Mouse (Mus musculus): ENCODE data around the gene Tmem259. TPM values are rescaled to one million over a fixed set of nuclear protein-coding genes. Genes with fewer than 3 reads are reported as not detected.
"Not testable (repeated sequence)": the region's sequence is repeated elsewhere in the genome, so short reads cannot be mapped to it uniquely, and the experiment has no call there.

Tmem259 gene
- polyA plus RNA-seq, 1 experiment from 2014 or later: 21.4 TPM

GRCm38 (mm10) chr10:79972831-79973230 is 11.3 kb downstream of the Tmem259 start:
- H3K9me3 ChIP-seq: no peaks in the 10 kb centered on the region
- H3K9ac ChIP-seq: no peak overlapping the region
- H3K4me1 ChIP-seq (replicated peaks): peaks cover 9% of the 10 kb centered on the region
- WGBS: 61% methylated on average over 14 of the region's 14 CpGs
- ATAC-seq (ENCODE audit: low read depth): no peak
- peaks cover 53% of the 10 kb centered on the region for H3K27me3 ChIP-seq
- no peak overlapping the region for H3K4me2 ChIP-seq
- H3K4me3 ChIP-seq: no peak overlapping the region
- no peak overlapping the region for H3K27ac ChIP-seq (replicated peaks)
- peaks cover 50% of the 10 kb centered on the region for H3K36me3 ChIP-seq

- Histone ChIP-seq H3K9me3 (no peaks in the 10 kb centered on the region), H3K4me1 (replicated peaks) (peaks cover 9% of the 10 kb centered on the region), H3K9ac (peak overlapping the region; percentile 58), H3K36me3 (peaks cover 50% of the 10 kb centered on the region), H3K27me3 (peaks cover 53% of the 10 kb centered on the region), H3K27ac (replicated peaks) (no peak overlapping the region), H3K4me3 (peak overlapping the region; percentile 31), H3K4me2 (peak overlapping the region; percentile 57)
- ATAC-seq (ENCODE audit: low read depth): no peak
- 3% methylated on average over 21 of the region's 21 CpGs for WGBS
Observed at GRCm38 (mm10) chr10:79971183-79971497, 13.0 kb downstream of the Tmem259 start.

- peaks cover 53% of the 10 kb centered on the region for H3K27me3 ChIP-seq
- peak within 1 kb of the TSS; percentile 31 for H3K4me3 ChIP-seq
- H3K4me2 ChIP-seq: peak within 1 kb of the TSS; percentile 57
- no peak for ATAC-seq (ENCODE audit: low read depth)
- peaks cover 50% of the 10 kb centered on the region for H3K36me3 ChIP-seq
- peaks cover 9% of the 10 kb centered on the region for H3K4me1 ChIP-seq (replicated peaks)
- no peak within 1 kb of the TSS for H3K27ac ChIP-seq (replicated peaks)
- 11% methylated on average over 34 of the region's 47 CpGs for WGBS
- peak within 1 kb of the TSS; percentile 58 for H3K9ac ChIP-seq
- H3K9me3 ChIP-seq: no peaks in the 10 kb centered on the region
Observed at GRCm38 (mm10) chr10:79970415-79971182, 13.5 kb downstream of the Tmem259 start, which contains the start of gene Grin3b. Grin3b (plus strand) TSS chr10:79970715.

GRCm38 (mm10) chr10:79969124-79969568 is 15.0 kb downstream of the Tmem259 start:
- Histone ChIP-seq H3K4me2 (no peak overlapping the region), H3K27ac (replicated peaks) (no peak overlapping the region), H3K9ac (no peak overlapping the region), H3K9me3 (no peaks in the 10 kb centered on the region), H3K27me3 (peaks cover 53% of the 10 kb centered on the region), H3K4me1 (replicated peaks) (peaks cover 9% of the 10 kb centered on the region), H3K4me3 (no peak overlapping the region), H3K36me3 (peaks cover 50% of the 10 kb centered on the region)
- no peak for ATAC-seq (ENCODE audit: low read depth)
- WGBS: 20% methylated on average over 3 of the region's 3 CpGs

- H3K4me1 ChIP-seq (replicated peaks): peaks cover 9% of the 10 kb centered on the region
- H3K9ac ChIP-seq: no peak overlapping the region
- no peak for ATAC-seq (ENCODE audit: low read depth)
- H3K27ac ChIP-seq (replicated peaks): no peak overlapping the region
- no peak overlapping the region for H3K4me2 ChIP-seq
- no peaks in the 10 kb centered on the region for H3K9me3 ChIP-seq
- H3K36me3 ChIP-seq: peaks cover 54% of the 10 kb centered on the region
- 80% methylated on average over 1 of the region's 1 CpGs for WGBS
- no peak overlapping the region for H3K4me3 ChIP-seq
- peaks cover 50% of the 10 kb centered on the region for H3K27me3 ChIP-seq
Observed at GRCm38 (mm10) chr10:79968181-79968580, 15.9 kb downstream of the Tmem259 start.

GRCm38 (mm10) chr10:79966886-79967400 is 17.2 kb downstream of the Tmem259 start:
- H3K4me3 ChIP-seq: no peak overlapping the region
- no peak for ATAC-seq (ENCODE audit: low read depth)
- H3K4me1 ChIP-seq (replicated peaks): peaks cover 9% of the 10 kb centered on the region
- 95% methylated on average over 5 of the region's 5 CpGs for WGBS
- H3K27ac ChIP-seq (replicated peaks): no peak overlapping the region
- H3K9ac ChIP-seq: no peak overlapping the region
- H3K27me3 ChIP-seq: peaks cover 38% of the 10 kb centered on the region
- H3K36me3 ChIP-seq: peaks cover 66% of the 10 kb centered on the region
- H3K9me3 ChIP-seq: no peaks in the 10 kb centered on the region
- H3K4me2 ChIP-seq: no peak overlapping the region

- no peak overlapping the region for H3K4me3 ChIP-seq
- H3K36me3 ChIP-seq: peaks cover 74% of the 10 kb centered on the region
- peaks cover 21% of the 10 kb centered on the region for H3K27me3 ChIP-seq
- ATAC-seq (ENCODE audit: low read depth): no peak
- 86% methylated on average over 4 of the region's 5 CpGs for WGBS
- H3K4me2 ChIP-seq: no peak overlapping the region
- H3K4me1 ChIP-seq (replicated peaks): peaks cover 11% of the 10 kb centered on the region
- no peaks in the 10 kb centered on the region for H3K9me3 ChIP-seq
- no peak overlapping the region for H3K27ac ChIP-seq (replicated peaks)
- no peak overlapping the region for H3K9ac ChIP-seq
Observed at GRCm38 (mm10) chr10:79965325-79965724, 18.8 kb downstream of the Tmem259 start.

GRCm38 (mm10) chr10:79964727-79965126 is 19.4 kb downstream of the Tmem259 start:
- peaks cover 74% of the 10 kb centered on the region for H3K36me3 ChIP-seq
- no peak for ATAC-seq (ENCODE audit: low read depth)
- H3K9me3 ChIP-seq: no peaks in the 10 kb centered on the region
- no peak overlapping the region for H3K4me3 ChIP-seq
- H3K27ac ChIP-seq (replicated peaks): no peak overlapping the region
- H3K4me1 ChIP-seq (replicated peaks): peaks cover 12% of the 10 kb centered on the region
- WGBS: 96% methylated on average over 7 of the region's 7 CpGs
- no peak overlapping the region for H3K9ac ChIP-seq
- H3K27me3 ChIP-seq: peaks cover 15% of the 10 kb centered on the region
- H3K4me2 ChIP-seq: no peak overlapping the region

- Histone ChIP-seq H3K4me2 (peak overlapping the region; percentile 92), H3K9ac (peak overlapping the region; percentile 85), H3K27ac (replicated peaks) (0 out of 2 replicates have a peak overlapping the region, but pooled peaks have one; percentile 76), H3K4me3 (peak overlapping the region; percentile 96), H3K27me3 (no peaks in the 10 kb centered on the region), H3K9me3 (no peaks in the 10 kb centered on the region), H3K36me3 (peaks cover 46% of the 10 kb centered on the region), H3K4me1 (replicated peaks) (peaks cover 17% of the 10 kb centered on the region)
- 15% methylated on average over 10 of the region's 10 CpGs for WGBS
- ATAC-seq (ENCODE audit: low read depth): no peak
Observed at GRCm38 (mm10) chr10:79960671-79961294, 23.3 kb downstream of the Tmem259 start.

- Histone ChIP-seq H3K4me3 (peak within 1 kb of the TSS; percentile 96), H3K27me3 (no peaks in the 10 kb centered on the region), H3K4me1 (replicated peaks) (peaks cover 17% of the 10 kb centered on the region), H3K36me3 (peaks cover 39% of the 10 kb centered on the region), H3K9me3 (no peaks in the 10 kb centered on the region), H3K9ac (peak within 1 kb of the TSS; percentile 85), H3K4me2 (peak within 1 kb of the TSS; percentile 92), H3K27ac (replicated peaks) (peak within 1 kb of the TSS; percentile 76)
- ATAC-seq (ENCODE audit: low read depth): peak; percentile 98
- WGBS: under 1% methylated on average over 61 of the region's 61 CpGs
Observed at GRCm38 (mm10) chr10:79959847-79960601, 24.1 kb downstream of the Tmem259 start, which contains the start of gene Wdr18. Wdr18 (plus strand) TSS chr10:79960152.

- peaks cover 33% of the 10 kb centered on the region for H3K36me3 ChIP-seq
- peaks cover 17% of the 10 kb centered on the region for H3K4me1 ChIP-seq (replicated peaks)
- not testable (repeated sequence) for H3K4me3 ChIP-seq; H3K9ac ChIP-seq; H3K27me3 ChIP-seq; H3K27ac ChIP-seq (replicated peaks); H3K9me3 ChIP-seq
- peak overlapping the region; percentile 92 for H3K4me2 ChIP-seq
- WGBS: 34% methylated on average over 10 of the region's 10 CpGs
- ATAC-seq (ENCODE audit: low read depth): 0 out of 2 replicates have a peak, but pooled peaks have one; percentile 45
Observed at GRCm38 (mm10) chr10:79959412-79959811, 24.7 kb downstream of the Tmem259 start.

Data from neural tube, embryonic 13.5 days (tissue).